Mouse (Mus musculus): ENCODE data around the gene 1700018B08Rik. TPM values are rescaled to one million over a fixed set of nuclear protein-coding genes. Genes with fewer than 3 reads are reported as not detected.

1700018B08Rik gene
- polyA plus RNA-seq, 1 experiment: not detected

DNA sequence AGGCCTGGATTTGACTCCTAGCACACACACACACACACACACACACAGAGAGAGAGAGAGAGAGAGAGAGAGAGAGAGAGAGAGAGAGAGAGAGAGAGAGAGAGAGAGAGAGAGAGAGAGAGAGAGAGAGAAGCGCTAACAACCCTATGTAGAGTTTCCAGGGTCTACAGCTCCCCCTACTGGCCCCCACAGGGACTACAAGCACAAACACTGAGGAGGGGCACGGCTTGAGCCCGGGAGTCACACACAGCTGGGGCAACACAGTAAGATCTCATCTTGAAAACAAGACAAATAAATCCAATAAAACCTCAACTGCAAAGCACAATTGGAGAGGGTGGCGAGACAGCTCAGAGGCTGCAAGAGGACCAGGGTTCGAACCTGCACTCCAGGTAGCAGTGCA is 11.7 kb downstream of the 1700018B08Rik start:
- Histone ChIP-seq H3K36me3 (ENCODE audit: control insufficient read depth, insufficient read depth, low read length) (no peaks in the 10 kb centered on the region), H3K4me3 (ENCODE audit: low read depth, low read length) (no peak overlapping the region), H3K27me3 (ENCODE audit: control insufficient read depth, insufficient read depth, low read length) (no peaks in the 10 kb centered on the region), H3K27ac (ENCODE audit: insufficient read depth, low read depth, low read length) (no peak overlapping the region), H3K4me1 (ENCODE audit: control insufficient read depth, insufficient read depth, insufficient read length, low read length) (peaks cover 1% of the 10 kb centered on the region; the same call in 1 of the 2 replicates)
- TF ChIP-seq POLR2A (IDR thresholded peaks at IDR 0.05; ENCODE audit: low read depth, low read length) (no peak), CTCF (IDR thresholded peaks at IDR 0.05; ENCODE audit: extremely low read depth, insufficient read length, insufficient replicate concordance, low read depth, low read length) (peak; percentile 53; the same call in 1 of the 2 replicates)
- WGBS: 43% methylated on average over 5 of the region's 5 CpGs

DNA sequence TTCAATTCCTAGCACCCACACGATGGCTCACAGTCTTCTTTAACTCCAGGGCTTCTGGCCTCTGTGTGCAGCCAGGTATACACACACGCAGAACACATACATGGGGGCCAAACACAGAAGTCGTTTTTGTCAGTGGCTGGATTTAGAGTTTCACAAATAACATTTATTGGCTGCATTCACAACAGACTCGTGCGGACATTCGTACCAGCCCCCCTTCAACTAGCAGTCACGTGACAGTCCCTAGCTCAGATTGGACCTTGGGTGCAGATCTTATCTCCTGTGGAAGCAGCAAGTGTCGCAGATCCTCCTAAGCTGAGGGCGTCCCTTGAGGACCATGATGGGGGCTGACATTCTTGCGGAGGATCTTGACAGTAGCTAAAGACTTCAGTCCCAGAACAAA is 13.5 kb downstream of the 1700018B08Rik start:
- 61% methylated on average over 10 of the region's 10 CpGs for WGBS
- H3K27me3 ChIP-seq (ENCODE audit: control insufficient read depth, insufficient read depth, low read length): no peaks in the 10 kb centered on the region
- H3K36me3 ChIP-seq (ENCODE audit: control insufficient read depth, insufficient read depth, low read length): no peaks in the 10 kb centered on the region
- no peak overlapping the region for H3K4me3 ChIP-seq (ENCODE audit: low read depth, low read length)
- TF ChIP-seq POLR2A (IDR thresholded peaks at IDR 0.05; ENCODE audit: low read depth, low read length) (no peak), CTCF (IDR thresholded peaks at IDR 0.05; ENCODE audit: extremely low read depth, insufficient read length, insufficient replicate concordance, low read depth, low read length) (no peak)
- H3K4me1 ChIP-seq (ENCODE audit: control insufficient read depth, insufficient read depth, insufficient read length, low read length): peaks cover 1% of the 10 kb centered on the region; the same call in 1 of the 2 replicates
- H3K27ac ChIP-seq (ENCODE audit: insufficient read depth, low read depth, low read length): no peak overlapping the region

DNA sequence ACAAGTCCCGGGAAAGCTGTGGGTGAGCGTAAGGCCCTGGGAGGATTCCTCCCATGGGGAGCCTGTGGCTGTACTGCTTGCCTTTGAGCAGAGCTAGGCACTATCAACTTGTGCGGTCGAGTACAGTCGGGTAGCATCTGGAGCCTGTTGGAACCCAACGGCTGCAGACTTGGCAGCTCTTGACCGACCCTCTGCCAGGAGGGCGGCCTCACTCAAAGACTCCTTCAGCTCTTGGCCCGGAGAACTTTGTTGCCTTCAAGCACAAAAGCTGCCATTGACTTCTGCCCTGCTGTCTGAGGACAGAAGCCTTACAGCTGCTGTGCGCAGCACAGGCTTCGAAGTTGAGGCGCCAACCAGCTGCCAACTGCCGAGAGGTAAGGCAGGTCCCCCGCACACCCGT is 15.3 kb downstream of the 1700018B08Rik start:
- no peak overlapping the region for H3K4me3 ChIP-seq (ENCODE audit: low read depth, low read length)
- no peaks in the 10 kb centered on the region for H3K27me3 ChIP-seq (ENCODE audit: control insufficient read depth, insufficient read depth, low read length)
- TF ChIP-seq CTCF (IDR thresholded peaks at IDR 0.05; ENCODE audit: extremely low read depth, insufficient read length, insufficient replicate concordance, low read depth, low read length) (no peak), POLR2A (IDR thresholded peaks at IDR 0.05; ENCODE audit: low read depth, low read length) (no peak)
- no peaks in the 10 kb centered on the region for H3K36me3 ChIP-seq (ENCODE audit: control insufficient read depth, insufficient read depth, low read length)
- H3K27ac ChIP-seq (ENCODE audit: insufficient read depth, low read depth, low read length): no peak overlapping the region
- H3K4me1 ChIP-seq (ENCODE audit: control insufficient read depth, insufficient read depth, insufficient read length, low read length): peaks cover 1% of the 10 kb centered on the region; the same call in 1 of the 2 replicates
- 80% methylated on average over 15 of the region's 15 CpGs for WGBS

DNA sequence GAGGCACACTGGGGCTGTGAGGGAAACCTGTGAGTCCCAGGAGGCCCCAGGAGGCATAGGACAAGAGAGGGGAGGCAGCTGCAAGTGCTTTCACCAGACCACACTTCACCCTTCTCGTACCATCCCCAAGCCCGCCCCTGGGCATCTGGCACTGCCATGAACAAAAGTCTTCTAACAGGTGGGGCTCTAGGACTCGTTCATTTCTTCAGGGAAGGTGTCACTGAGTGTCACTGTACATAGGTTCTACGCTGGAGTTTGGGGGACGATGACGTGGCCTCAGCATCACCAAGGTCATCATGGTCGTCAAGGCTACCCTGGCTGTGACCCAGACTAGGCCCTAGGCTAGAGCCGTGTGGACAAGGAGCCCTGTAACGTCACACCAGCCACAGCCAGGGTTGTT is 16.4 kb downstream of the 1700018B08Rik start:
- Histone ChIP-seq H3K4me1 (ENCODE audit: control insufficient read depth, insufficient read depth, insufficient read length, low read length) (peaks cover 1% of the 10 kb centered on the region; the same call in 1 of the 2 replicates), H3K36me3 (ENCODE audit: control insufficient read depth, insufficient read depth, low read length) (no peaks in the 10 kb centered on the region), H3K4me3 (ENCODE audit: low read depth, low read length) (no peak overlapping the region), H3K27me3 (ENCODE audit: control insufficient read depth, insufficient read depth, low read length) (no peaks in the 10 kb centered on the region), H3K27ac (ENCODE audit: insufficient read depth, low read depth, low read length) (no peak overlapping the region)
- TF ChIP-seq CTCF (IDR thresholded peaks at IDR 0.05; ENCODE audit: extremely low read depth, insufficient read length, insufficient replicate concordance, low read depth, low read length): no peak
- TF ChIP-seq POLR2A (IDR thresholded peaks at IDR 0.05; ENCODE audit: low read depth, low read length): no peak
- WGBS: 74% methylated on average over 9 of the region's 9 CpGs

DNA sequence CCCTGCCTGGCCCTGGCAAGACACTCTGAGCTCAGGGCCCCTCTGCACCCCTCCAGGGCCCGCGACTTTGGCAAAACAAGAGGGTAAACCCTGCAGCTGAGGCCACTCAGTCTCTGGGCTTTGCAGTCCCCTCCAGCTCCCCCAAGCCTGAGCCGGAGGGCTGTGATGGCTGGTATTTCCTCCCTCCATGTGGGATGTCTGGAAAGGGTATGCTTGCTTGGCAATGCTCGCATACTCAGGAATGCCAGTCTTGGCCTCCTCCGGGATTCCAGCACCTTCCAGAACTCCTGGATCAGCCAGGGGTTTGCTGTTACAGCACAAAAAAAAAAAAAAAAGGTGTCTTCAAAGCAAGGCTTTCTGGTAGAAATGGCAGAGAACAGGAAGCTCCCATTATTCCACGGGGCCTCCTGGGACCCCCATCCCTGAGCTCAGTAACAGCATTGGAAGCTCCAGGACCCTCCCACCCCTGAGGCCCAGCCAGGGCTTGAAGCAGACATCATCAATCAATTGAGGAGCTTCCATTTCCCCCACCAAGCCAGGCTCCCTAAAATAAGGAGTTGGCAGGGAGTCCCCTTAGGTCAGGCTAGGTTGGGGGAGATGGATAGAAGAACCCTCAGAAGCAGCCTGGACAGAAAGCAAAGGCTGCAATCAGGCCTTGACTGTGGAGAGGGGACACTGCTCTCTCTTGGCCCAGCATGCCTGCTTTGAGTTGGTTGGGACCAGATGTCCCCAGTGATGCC is 17.1 kb downstream of the 1700018B08Rik start:
- no peak overlapping the region for H3K4me3 ChIP-seq (ENCODE audit: low read depth, low read length)
- H3K27ac ChIP-seq (ENCODE audit: insufficient read depth, low read depth, low read length): no peak overlapping the region
- no peak for TF ChIP-seq CTCF (IDR thresholded peaks at IDR 0.05; ENCODE audit: extremely low read depth, insufficient read length, insufficient replicate concordance, low read depth, low read length)
- no peak for TF ChIP-seq POLR2A (IDR thresholded peaks at IDR 0.05; ENCODE audit: low read depth, low read length)
- no peaks in the 10 kb centered on the region for H3K27me3 ChIP-seq (ENCODE audit: control insufficient read depth, insufficient read depth, low read length)
- H3K4me1 ChIP-seq (ENCODE audit: control insufficient read depth, insufficient read depth, insufficient read length, low read length): peaks cover 1% of the 10 kb centered on the region; the same call in 1 of the 2 replicates
- H3K36me3 ChIP-seq (ENCODE audit: control insufficient read depth, insufficient read depth, low read length): no peaks in the 10 kb centered on the region
- 65% methylated on average over 6 of the region's 6 CpGs for WGBS

DNA sequence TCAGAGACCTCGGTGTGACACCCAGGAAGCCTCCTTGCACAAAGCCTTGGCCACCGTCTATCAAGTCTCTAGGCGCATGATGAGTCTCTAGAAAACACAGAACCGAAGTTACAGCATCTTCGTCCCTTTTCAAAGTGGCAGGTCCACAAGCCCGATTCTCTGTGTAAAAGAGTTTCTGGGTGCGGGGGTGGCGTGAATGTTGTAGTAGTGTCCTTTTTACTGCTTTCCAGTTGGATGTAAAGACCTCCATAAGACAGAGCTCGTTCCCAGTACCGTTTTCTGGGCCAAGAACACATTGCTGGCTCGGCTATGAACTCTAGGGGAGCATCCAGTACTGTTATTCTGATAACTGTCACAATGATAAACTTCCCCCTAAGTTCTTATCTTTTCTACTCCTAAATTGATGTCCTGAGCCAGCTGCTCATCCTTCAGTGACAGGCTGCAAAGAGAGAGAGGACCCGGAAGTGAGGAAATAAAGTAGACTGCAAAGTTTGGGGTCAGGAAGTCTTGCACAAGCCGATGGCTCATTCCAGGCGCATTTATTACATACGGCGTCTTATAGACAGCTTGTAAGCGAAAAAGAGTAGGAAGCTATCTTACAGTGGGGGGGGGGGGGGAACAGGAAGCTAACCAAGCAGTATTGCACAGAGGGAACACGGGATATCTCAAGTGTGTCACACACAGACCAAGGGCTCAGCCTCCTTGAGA is 18.9 kb downstream of the 1700018B08Rik start:
- WGBS: 68% methylated on average over 18 of the region's 18 CpGs
- H3K36me3 ChIP-seq (ENCODE audit: control insufficient read depth, insufficient read depth, low read length): no peaks in the 10 kb centered on the region

DNA sequence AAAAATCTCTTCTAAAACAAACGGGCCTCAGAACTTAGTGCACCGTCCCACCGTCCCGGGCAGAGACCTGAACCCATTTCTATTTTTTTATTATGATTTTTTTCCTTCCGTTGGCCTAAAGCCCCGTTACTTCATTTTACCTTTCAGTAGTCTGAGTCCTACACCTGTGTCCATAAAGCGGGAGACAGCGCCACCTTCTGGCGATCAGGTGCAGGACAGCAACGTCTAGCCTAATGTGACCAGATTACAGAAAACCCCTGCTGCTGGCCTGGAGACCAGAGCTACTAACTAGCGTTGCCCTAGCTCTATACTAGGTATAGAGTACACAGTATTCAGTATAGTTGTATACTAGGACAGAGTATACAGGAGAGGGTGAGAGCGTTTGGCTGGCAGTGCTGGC is 30.7 kb downstream of the 1700018B08Rik start:
- TF ChIP-seq CTCF (IDR thresholded peaks at IDR 0.05; ENCODE audit: extremely low read depth, insufficient read length, insufficient replicate concordance, low read depth, low read length): peak; percentile 89; the same call in 1 of the 2 replicates
- TF ChIP-seq POLR2A (IDR thresholded peaks at IDR 0.05; ENCODE audit: low read depth, low read length): no peak
- Histone ChIP-seq H3K27ac (ENCODE audit: insufficient read depth, low read depth, low read length) (no peak overlapping the region), H3K36me3 (ENCODE audit: control insufficient read depth, insufficient read depth, low read length) (no peaks in the 10 kb centered on the region), H3K4me1 (ENCODE audit: control insufficient read depth, insufficient read depth, insufficient read length, low read length) (no peaks in the 10 kb centered on the region), H3K27me3 (ENCODE audit: control insufficient read depth, insufficient read depth, low read length) (no peaks in the 10 kb centered on the region), H3K4me3 (ENCODE audit: low read depth, low read length) (no peak overlapping the region)
- 3% methylated on average over 12 of the region's 12 CpGs for WGBS

More for the DNA sequence above, 18.9 kb downstream of the 1700018B08Rik start:
- Histone ChIP-seq H3K4me1 (ENCODE audit: control insufficient read depth, insufficient read depth, insufficient read length, low read length) (peaks cover 1% of the 10 kb centered on the region; the same call in 1 of the 2 replicates), H3K27ac (ENCODE audit: insufficient read depth, low read depth, low read length) (no peak overlapping the region), H3K4me3 (ENCODE audit: low read depth, low read length) (no peak overlapping the region), H3K27me3 (ENCODE audit: control insufficient read depth, insufficient read depth, low read length) (no peaks in the 10 kb centered on the region)
- TF ChIP-seq CTCF (IDR thresholded peaks at IDR 0.05; ENCODE audit: extremely low read depth, insufficient read length, insufficient replicate concordance, low read depth, low read length): no peak
- TF ChIP-seq POLR2A (IDR thresholded peaks at IDR 0.05; ENCODE audit: low read depth, low read length): no peak
